In the genomic region with DNA sequence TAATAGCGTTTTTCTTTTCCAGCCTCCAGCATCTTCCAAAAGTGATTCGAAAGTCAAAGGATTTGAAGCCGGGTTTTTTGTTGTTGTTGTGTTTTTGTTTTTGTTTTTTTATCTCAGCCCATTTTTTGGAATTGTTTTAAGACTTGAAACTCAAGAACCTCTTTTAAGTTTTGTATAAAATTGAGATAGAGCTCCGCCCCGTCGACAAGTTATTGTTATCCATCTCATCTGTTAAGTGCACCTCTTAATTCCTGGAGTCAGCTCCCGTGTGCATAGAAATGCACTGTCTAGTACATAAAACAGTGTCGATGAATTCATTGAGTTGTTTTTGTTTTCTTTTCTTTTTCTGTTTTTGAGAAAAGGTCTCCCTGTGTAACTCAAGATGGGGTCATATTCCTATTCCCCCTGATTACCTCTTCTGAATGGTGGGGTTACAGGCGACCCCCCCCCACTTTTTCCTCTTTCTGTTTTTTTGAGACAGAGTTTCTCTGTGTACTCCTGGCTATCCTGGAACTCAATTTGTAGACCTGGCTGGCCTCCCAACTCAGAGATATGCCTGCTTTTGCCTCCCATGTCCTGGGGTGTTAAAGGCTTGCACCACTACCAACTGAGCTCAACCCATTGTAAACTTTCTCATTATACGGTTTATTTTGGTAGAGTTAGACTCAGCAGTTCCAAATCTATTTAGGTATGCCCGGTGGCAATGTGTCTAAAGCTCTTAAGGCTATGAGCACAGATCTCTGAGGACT, we compare ENCODE assay signal across 8 mouse cellular contexts. TPM values are rescaled to one million over a fixed set of nuclear protein-coding genes. Genes with fewer than 3 reads are reported as not detected.
A peak's percentile ranks its signal among the peaks of the same experiment; 100 is the strongest.
DNase-seq lines count a peak whose midpoint lies in the region; ATAC-seq and TF ChIP-seq lines count a peak whose summit lies in the region.

No protein-coding gene starts in this region.

- H3K79me2 ChIP-seq in C2C12 (ENCODE audit: control insufficient read depth, insufficient read depth), result peaks cover 19% of the 10 kb centered on the region

- no peaks in the 10 kb centered on the region for H3K27me3 ChIP-seq in C2C12 (ENCODE audit: control insufficient read depth, insufficient read depth, insufficient read length)
- H3K27me3 ChIP-seq in embryonic facial prominence, embryonic 10.5 days (replicated peaks; ENCODE audit: low read depth, poor library complexity, severe bottlenecking), result no peaks in the 10 kb centered on the region
- no peaks in the 10 kb centered on the region for H3K27me3 ChIP-seq in hindbrain, embryonic 12.5 days
- H3K27me3 ChIP-seq in midbrain, embryonic 12.5 days, result no peaks in the 10 kb centered on the region

- H3K79me3 ChIP-seq in C2C12 (ENCODE audit: low read depth), result peaks cover 10% of the 10 kb centered on the region

- H3K36me3 ChIP-seq in C2C12 (ENCODE audit: control insufficient read depth, insufficient read depth), result no peaks in the 10 kb centered on the region
- H3K36me3 ChIP-seq in embryonic facial prominence, embryonic 10.5 days (replicated peaks), result peaks cover 7% of the 10 kb centered on the region
- no peaks in the 10 kb centered on the region for H3K36me3 ChIP-seq in hindbrain, embryonic 12.5 days
- no peaks in the 10 kb centered on the region for H3K36me3 ChIP-seq in midbrain, embryonic 12.5 days

- WGBS in embryonic facial prominence, embryonic 10.5 days, result 13% methylated on average over 11 of the region's 11 CpGs
- WGBS in hindbrain, embryonic 12.5 days, result 9% methylated on average over 11 of the region's 11 CpGs
- WGBS in midbrain, embryonic 12.5 days, result 9% methylated on average over 11 of the region's 11 CpGs

- no peak for TF ChIP-seq CTCF in C2C12 (IDR thresholded peaks at IDR 0.05; ENCODE audit: control insufficient read depth, insufficient read depth, insufficient read length)

- H3K4me1 ChIP-seq in embryonic facial prominence, embryonic 10.5 days, result peaks cover 11% of the 10 kb centered on the region
- H3K4me1 ChIP-seq in hindbrain, embryonic 12.5 days, result peaks cover 7% of the 10 kb centered on the region
- H3K4me1 ChIP-seq in midbrain, embryonic 12.5 days, result peaks cover 14% of the 10 kb centered on the region

- ATAC-seq in hindbrain, embryonic 12.5 days (ENCODE audit: low FRiP score), result no peak
- no peak for ATAC-seq in midbrain, embryonic 12.5 days (ENCODE audit: low FRiP score, low read depth)

- no peak overlapping the region for H3ac ChIP-seq in C2C12 (ENCODE audit: control insufficient read depth, insufficient read length, low read depth)

- H3K4me2 ChIP-seq in hindbrain, embryonic 12.5 days (replicated peaks), result peak overlapping the region; percentile 65
- H3K4me2 ChIP-seq in midbrain, embryonic 12.5 days (replicated peaks), result peak overlapping the region; percentile 58

- H3K9ac ChIP-seq in hindbrain, embryonic 12.5 days, result peak overlapping the region; percentile 82
- H3K9ac ChIP-seq in midbrain, embryonic 12.5 days (replicated peaks), result peak overlapping the region; percentile 79

- no peaks in the 10 kb centered on the region for H3K9me3 ChIP-seq in embryonic facial prominence, embryonic 10.5 days
- no peaks in the 10 kb centered on the region for H3K9me3 ChIP-seq in hindbrain, embryonic 12.5 days (replicated peaks)
- no peaks in the 10 kb centered on the region for H3K9me3 ChIP-seq in midbrain, embryonic 12.5 days

- peak overlapping the region; percentile 96 for H3K27ac ChIP-seq in embryonic facial prominence, embryonic 10.5 days (replicated peaks)
- peak overlapping the region; percentile 98 for H3K27ac ChIP-seq in hindbrain, embryonic 12.5 days
- peak overlapping the region; percentile 96 for H3K27ac ChIP-seq in midbrain, embryonic 12.5 days (replicated peaks)

- H3K4me3 ChIP-seq in C2C12 (ENCODE audit: insufficient read depth, poor library complexity, severe bottlenecking), result peak overlapping the region; percentile 69
- peak overlapping the region; percentile 85 for H3K4me3 ChIP-seq in embryonic facial prominence, embryonic 10.5 days
- peak overlapping the region; percentile 73 for H3K4me3 ChIP-seq in hindbrain, embryonic 12.5 days
- peak overlapping the region; percentile 74 for H3K4me3 ChIP-seq in midbrain, embryonic 12.5 days

- peak; percentile 30 for DNase-seq in adrenal gland, postnatal 14 days
- no peak for DNase-seq in adrenal gland, adult 8-10 months
- DNase-seq in embryonic facial prominence, embryonic 10.5 days (ENCODE audit: low spot score), result no peak
- DNase-seq in frontal cortex, postnatal 10 days (ENCODE audit: low spot score in 2 of 2), result no peak
- no peak for DNase-seq in embryo, embryonic 11 days

TF ChIP-seq in C2C12, 6 proteins besides CTCF, POLR2A, EP300 and RAD21:
- TF ChIP-seq MAX (IDR thresholded peaks at IDR 0.05) (no peak), FOSL1 (IDR thresholded peaks at IDR 0.05; ENCODE audit: insufficient read depth, low read length, poor library complexity, severe bottlenecking) (no peak), CEBPB (IDR thresholded peaks at IDR 0.05; ENCODE audit: low read depth) (no peak), USF1 (IDR thresholded peaks at IDR 0.05; ENCODE audit: low read depth) (no peak), MYOG (IDR thresholded peaks at IDR 0.05; ENCODE audit: control insufficient read depth, extremely low read depth, insufficient read length) (no peak), MYOD1 (IDR thresholded peaks at IDR 0.05; ENCODE audit: control insufficient read depth, insufficient read length, low read depth) (no peak)

RNA-seq across cellular contexts. Expression of a gene that starts 28.2 kb away (rescaled TPM):
- total RNA-seq in adrenal gland, postnatal 14 days (2021), result 22.5 and 25.9 TPM in 2 replicates
- total RNA-seq in adrenal gland, adult 8-10 months (2022), result 10 to 100 TPM; 18.0 to 33.3 (median 25.4) TPM
- 3.4 TPM for polyA plus RNA-seq in C2C12 (2012; fragmentation: generic; extraction: Trizol)
- polyA plus RNA-seq in embryonic facial prominence, embryonic 10.5 days (2016; fragmentation: Nextera tagmentation; extraction: Ambion mirVana), result 30.9 and 35.3 TPM in 2 replicates
- polyA plus RNA-seq in hindbrain, embryonic 12.5 days (2016; fragmentation: Nextera tagmentation; extraction: Ambion mirVana), result 53.6 and 54.5 TPM in 2 replicates
- 52.6 and 56.5 TPM in 2 replicates for polyA plus RNA-seq in midbrain, embryonic 12.5 days (2016; fragmentation: Nextera tagmentation; extraction: Ambion mirVana)

RNA-seq across cellular contexts. Expression of a gene that starts 38.7 kb away (rescaled TPM):
- 22.4 and 23.3 TPM in 2 replicates for total RNA-seq in adrenal gland, postnatal 14 days (2021)
- total RNA-seq in adrenal gland, adult 8-10 months (2022), result 10 to 100 TPM; 16.0 to 19.5 (median 18.7) TPM
- polyA plus RNA-seq in C2C12 (2012; fragmentation: generic; extraction: Trizol), result 5.9 TPM
- polyA plus RNA-seq in embryonic facial prominence, embryonic 10.5 days (2016; fragmentation: Nextera tagmentation; extraction: Ambion mirVana), result 33.6 TPM in 2 replicates
- polyA plus RNA-seq in hindbrain, embryonic 12.5 days (2016; fragmentation: Nextera tagmentation; extraction: Ambion mirVana), result 25.1 and 25.3 TPM in 2 replicates
- 24.5 and 26.1 TPM in 2 replicates for polyA plus RNA-seq in midbrain, embryonic 12.5 days (2016; fragmentation: Nextera tagmentation; extraction: Ambion mirVana)

RNA-seq across cellular contexts. Expression of a gene that starts 46.8 kb away (rescaled TPM):
- total RNA-seq in adrenal gland, postnatal 14 days (2021), result 89.7 and 90.7 TPM in 2 replicates
- total RNA-seq in adrenal gland, adult 8-10 months (2022), result 100 to 1,000 TPM; 102 to 138 (median 126) TPM
- 41.2 TPM for polyA plus RNA-seq in C2C12 (2012; fragmentation: generic; extraction: Trizol)
- polyA plus RNA-seq in embryonic facial prominence, embryonic 10.5 days (2016; fragmentation: Nextera tagmentation; extraction: Ambion mirVana), result 307 and 319 TPM in 2 replicates
- polyA plus RNA-seq in hindbrain, embryonic 12.5 days (2016; fragmentation: Nextera tagmentation; extraction: Ambion mirVana), result 270 and 291 TPM in 2 replicates
- polyA plus RNA-seq in midbrain, embryonic 12.5 days (2016; fragmentation: Nextera tagmentation; extraction: Ambion mirVana), result 302 and 320 TPM in 2 replicates
